ENCODE assay signal across 23 mouse cellular contexts in the genomic region with DNA sequence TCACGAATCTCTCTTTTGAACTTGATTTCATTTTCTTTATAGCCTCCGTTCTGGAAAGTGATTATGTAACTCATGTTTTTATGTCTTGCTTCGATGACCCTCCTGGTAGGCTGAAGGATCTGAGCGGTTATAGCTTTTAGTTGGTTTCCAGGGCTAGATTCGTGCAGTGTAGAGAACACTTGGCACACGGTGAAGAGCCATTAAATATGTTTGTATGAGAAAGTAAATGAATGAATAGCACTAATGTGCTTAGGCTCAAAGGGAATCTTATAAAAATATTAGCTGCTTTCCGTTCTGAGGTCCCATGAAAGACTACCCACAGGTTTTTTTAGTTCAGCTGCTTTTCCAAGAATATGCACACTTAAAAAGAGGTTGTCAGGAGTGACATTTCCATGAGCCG.
A peak's percentile ranks its signal among the peaks of the same experiment; 100 is the strongest.
DNase-seq lines count a peak whose midpoint lies in the region; ATAC-seq and TF ChIP-seq lines count a peak whose summit lies in the region.
"Had no signal": no experiment of that assay in that cellular context is flagged by ENCODE, and none has a peak within 500 bp of the region (broad histone marks: within the 10 kb centered on the region; RNA-seq: fewer than 3 reads in every experiment).

No protein-coding gene starts in this region.

- intact Hi-C loops in left cerebral cortex, postnatal 4 days (cut with DNase I) = no loop called here

- no peaks in the 10 kb centered on the region for H3K36me3 ChIP-seq in lung, embryonic 15.5 days
- no peaks in the 10 kb centered on the region for H3K36me3 ChIP-seq in limb, embryonic 10.5 days
- H3K36me3 ChIP-seq in limb, embryonic 14.5 days (ENCODE audit: control insufficient read depth, insufficient read depth, low read length) = no peaks in the 10 kb centered on the region
- H3K36me3 ChIP-seq in hindbrain, embryonic 13.5 days = no peaks in the 10 kb centered on the region
- H3K36me3 ChIP-seq: forebrain, embryonic 10.5 days; hindbrain, embryonic 12.5 days had no signal

- no peaks in the 10 kb centered on the region for H3K9me3 ChIP-seq in lung, embryonic 15.5 days
- no peaks in the 10 kb centered on the region for H3K9me3 ChIP-seq in limb, embryonic 10.5 days (replicated peaks)
- H3K9me3 ChIP-seq in limb, embryonic 14.5 days (ENCODE audit: control insufficient read depth, low read length) = no peaks in the 10 kb centered on the region
- H3K9me3 ChIP-seq in hindbrain, embryonic 13.5 days = no peaks in the 10 kb centered on the region
- H3K9me3 ChIP-seq: hindbrain, embryonic 12.5 days had no signal

- H3K4me1 ChIP-seq in lung, embryonic 15.5 days = peaks cover 22% of the 10 kb centered on the region
- H3K4me1 ChIP-seq in limb, embryonic 10.5 days = peaks cover 48% of the 10 kb centered on the region
- H3K4me1 ChIP-seq in limb, embryonic 14.5 days (ENCODE audit: control insufficient read depth, insufficient read depth, low read length) = peaks cover 36% of the 10 kb centered on the region
- peaks cover 16% of the 10 kb centered on the region; the same call in 1 of the 2 replicates for H3K4me1 ChIP-seq in hindbrain, embryonic 13.5 days (replicated peaks)

- DNase-seq in lung, postnatal 14 days = no peak
- DNase-seq in lung, postnatal 25 days (ENCODE audit: low spot score) = peak; percentile 14
- DNase-seq in lung, postnatal 4 days = no peak
- DNase-seq in limb, embryonic 10.5 days (ENCODE audit: low spot score) = no peak
- peak; percentile 53 for DNase-seq in limb, embryonic 14.5 days (ENCODE audit: low spot score)
- DNase-seq in left cerebral cortex, postnatal 4 days = no peak
- DNase-seq: adrenal gland, postnatal 10 days; adrenal gland, postnatal 36 days; cerebellum, adult 18-20 months; cerebellum, adult 9-10 months; cerebellum, postnatal 25 days; forebrain, postnatal 0 days; gastrocnemius, adult 2 months; gastrocnemius, postnatal 14 days; heart, adult 11 months had no signal

- no peak for TF ChIP-seq POLR2A in limb, embryonic 14.5 days (IDR thresholded peaks at IDR 0.05; ENCODE audit: borderline replicate concordance, extremely low read depth, insufficient read depth, insufficient read length)

- H3K27ac ChIP-seq in lung, embryonic 15.5 days = 0 out of 2 replicates have a peak overlapping the region, but pooled peaks have one; percentile 19
- peak overlapping the region; percentile 89; the same call in 1 of the 2 replicates for H3K27ac ChIP-seq in limb, embryonic 10.5 days
- H3K27ac ChIP-seq in limb, embryonic 14.5 days (replicated peaks; ENCODE audit: low read depth, low read length) = peak overlapping the region; percentile 84
- H3K27ac ChIP-seq in hindbrain, embryonic 13.5 days = no peak overlapping the region
- H3K27ac ChIP-seq: gastrocnemius, adult 2 months; hindbrain, embryonic 12.5 days had no signal

- H3K27me3 ChIP-seq in lung, embryonic 15.5 days = no peaks in the 10 kb centered on the region
- H3K27me3 ChIP-seq in limb, embryonic 10.5 days (ENCODE audit: low read depth, poor library complexity, severe bottlenecking) = no peaks in the 10 kb centered on the region
- H3K27me3 ChIP-seq in limb, embryonic 14.5 days (ENCODE audit: control insufficient read depth, insufficient read depth, low read length) = no peaks in the 10 kb centered on the region
- peaks cover 13% of the 10 kb centered on the region for H3K27me3 ChIP-seq in hindbrain, embryonic 13.5 days

- H3K9ac ChIP-seq in lung, embryonic 15.5 days = no peak overlapping the region
- H3K9ac ChIP-seq in limb, embryonic 14.5 days (ENCODE audit: low read depth, low read length, severe bottlenecking) = no peak overlapping the region
- no peak overlapping the region for H3K9ac ChIP-seq in hindbrain, embryonic 13.5 days
- H3K9ac ChIP-seq: forebrain, postnatal 0 days; hindbrain, embryonic 12.5 days had no signal

- 0 out of 2 replicates have a peak, but pooled peaks have one; percentile 53 for ATAC-seq in lung, embryonic 15.5 days (ENCODE audit: borderline replicate concordance, extremely low read depth, low FRiP score, low TSS enrichment)
- peak; percentile 32; the same call in 1 of the 2 replicates for ATAC-seq in limb, embryonic 14.5 days (ENCODE audit: low FRiP score, low read depth)
- no peak for ATAC-seq in hindbrain, embryonic 13.5 days (ENCODE audit: low FRiP score)
- ATAC-seq: activated CD4-positive, CD25-positive, alpha-beta regulatory T cell, adult 4 months; forebrain, embryonic 14.5 days; forebrain, postnatal 0 days; hindbrain, embryonic 16.5 days had no signal

- WGBS in lung, embryonic 15.5 days = 60% methylated on average over 8 of the region's 8 CpGs
- WGBS in limb, embryonic 10.5 days = 94% methylated on average over 8 of the region's 8 CpGs
- WGBS in limb, embryonic 14.5 days = 54% methylated on average over 8 of the region's 8 CpGs
- 88% methylated on average over 8 of the region's 8 CpGs for WGBS in hindbrain, embryonic 13.5 days

- H3K4me2 ChIP-seq in lung, embryonic 15.5 days = no peak overlapping the region
- 0 out of 2 replicates have a peak overlapping the region, but pooled peaks have one; percentile 24 for H3K4me2 ChIP-seq in limb, embryonic 14.5 days (replicated peaks; ENCODE audit: low read depth, low read length, severe bottlenecking)
- no peak overlapping the region for H3K4me2 ChIP-seq in hindbrain, embryonic 13.5 days
- H3K4me2 ChIP-seq: heart, embryonic 11.5 days; hindbrain, embryonic 12.5 days had no signal

- no peak overlapping the region for H3K4me3 ChIP-seq in lung, embryonic 15.5 days
- H3K4me3 ChIP-seq in limb, embryonic 10.5 days = no peak overlapping the region
- no peak overlapping the region for H3K4me3 ChIP-seq in limb, embryonic 14.5 days (replicated peaks; ENCODE audit: low read length)
- H3K4me3 ChIP-seq in hindbrain, embryonic 13.5 days = no peak overlapping the region
- H3K4me3 ChIP-seq: forebrain, embryonic 10.5 days; gastrocnemius, adult 2 months; hindbrain, embryonic 12.5 days had no signal

Comparison
In these comparisons a context has a peak if more than half of its experiments do, and no peak if none do; other contexts are left out.
1. DNase-seq: peak in lung, postnatal 25 days (single experiment) and limb, embryonic 14.5 days (single experiment); none in lung, postnatal 14 days (single experiment), lung, postnatal 4 days (0 of 2), limb, embryonic 10.5 days (single experiment) and left cerebral cortex, postnatal 4 days (single experiment).